Mouse (Mus musculus): Measurements from ENCODE around the gene Csf2rb2. TPM values are rescaled to one million over a fixed set of nuclear protein-coding genes. Genes with fewer than 3 reads are reported as not detected.
"Not testable (repeated sequence)": the region's sequence is repeated elsewhere in the genome, so short reads cannot be mapped to it uniquely, and the experiment has no call there.

The Csf2rb2 gene
- under 1 TPM; 0.66 to 0.72 TPM for total RNA-seq (2021)
- long read RNA-seq, experiment 1: 0 reads
- long read RNA-seq, experiment 2, partial matches to known transcripts: 0 of 1 reads
- long read RNA-seq, experiment 2, other reads (novel, unspliced or antisense): 1 of 1 reads

DNA sequence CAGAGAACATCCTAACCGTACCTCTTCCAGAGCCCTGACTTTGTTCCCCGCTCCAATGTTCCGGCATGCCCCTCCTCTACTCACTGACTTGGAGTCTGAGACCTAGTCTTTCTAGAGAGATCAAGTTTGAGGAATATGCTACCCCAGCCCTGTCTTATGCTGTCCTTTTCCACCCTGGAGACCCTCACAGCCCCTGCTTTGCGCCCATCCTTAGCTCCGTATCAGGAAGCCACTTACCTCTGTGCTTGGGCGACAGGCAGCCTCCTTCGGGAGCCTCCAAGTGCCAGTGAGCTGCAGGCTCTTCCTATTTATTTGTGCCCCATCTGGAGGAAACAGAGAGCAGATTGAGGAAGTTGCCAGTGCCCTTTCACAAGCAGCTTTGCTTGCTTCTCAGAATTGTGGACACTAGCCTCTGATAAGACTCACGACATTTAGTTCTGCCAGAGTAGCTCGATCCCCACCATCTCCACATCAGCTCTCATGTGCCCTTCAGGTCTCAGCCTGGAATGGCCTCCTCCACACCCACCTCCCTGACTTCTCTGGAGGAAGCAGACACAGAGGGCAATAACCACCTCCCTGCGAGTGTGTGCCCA is at the start of gene Csf2rb2:
Gene Csf2rb2, minus strand, starts transcription at position 381 of the 593 bp plus-strand sequence.
- no peak for DNase-seq (ENCODE audit: low spot score in 2 of 2)

DNA sequence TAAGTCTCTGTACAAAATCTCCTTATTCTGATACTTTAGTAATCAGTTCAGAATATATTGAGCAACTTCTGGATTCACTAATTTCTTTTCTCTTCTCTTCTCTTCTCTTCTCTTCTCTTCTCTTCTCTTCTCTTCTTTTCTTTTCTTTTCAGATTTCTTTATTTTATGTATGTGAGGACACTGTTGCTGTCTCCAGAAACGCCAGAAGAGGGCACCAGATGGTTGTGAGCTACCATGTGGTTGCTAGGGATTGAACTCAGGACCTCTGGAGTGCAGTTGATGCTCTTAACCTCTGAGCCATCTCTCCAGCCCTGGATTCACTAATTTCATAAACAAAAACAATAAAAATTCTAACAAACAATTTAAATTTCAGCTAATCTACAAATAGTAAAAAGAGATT is 49.4 kb upstream of the Csf2rb2 start:
- peak; percentile 52 to 69 for DNase-seq (ENCODE audit: low spot score in 2 of 2)

- no peak for DNase-seq (ENCODE audit: low spot score in 2 of 2)
Measured at GRCm38 (mm10) chr15:78351586-78352165, 46.2 kb upstream of the Csf2rb2 start.

DNA sequence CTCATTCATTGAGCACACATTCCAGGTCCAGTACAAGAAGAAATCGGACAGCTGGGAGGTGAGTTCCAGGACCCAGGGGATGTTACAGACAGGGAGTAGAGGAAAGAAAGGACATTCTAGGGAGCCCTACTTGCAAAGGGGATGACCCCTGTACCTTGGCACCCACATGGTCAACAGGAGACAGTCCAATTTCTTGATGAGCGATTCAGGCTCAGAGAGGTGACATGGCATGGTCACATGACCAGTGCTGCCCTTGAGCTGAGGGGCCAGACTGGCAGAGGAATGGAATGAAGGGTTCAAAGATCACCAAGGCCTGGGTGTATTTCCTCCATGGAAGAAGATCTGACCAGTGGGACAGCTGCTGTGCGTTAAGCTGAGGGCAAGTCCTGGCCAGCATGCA is 39.0 kb upstream of the Csf2rb2 start:
- DNase-seq (ENCODE audit: low spot score in 2 of 2): no peak

GRCm38 (mm10) chr15:78343683-78344082 is 38.2 kb upstream of the Csf2rb2 start:
- no peak for DNase-seq (ENCODE audit: low spot score in 2 of 2)

DNA sequence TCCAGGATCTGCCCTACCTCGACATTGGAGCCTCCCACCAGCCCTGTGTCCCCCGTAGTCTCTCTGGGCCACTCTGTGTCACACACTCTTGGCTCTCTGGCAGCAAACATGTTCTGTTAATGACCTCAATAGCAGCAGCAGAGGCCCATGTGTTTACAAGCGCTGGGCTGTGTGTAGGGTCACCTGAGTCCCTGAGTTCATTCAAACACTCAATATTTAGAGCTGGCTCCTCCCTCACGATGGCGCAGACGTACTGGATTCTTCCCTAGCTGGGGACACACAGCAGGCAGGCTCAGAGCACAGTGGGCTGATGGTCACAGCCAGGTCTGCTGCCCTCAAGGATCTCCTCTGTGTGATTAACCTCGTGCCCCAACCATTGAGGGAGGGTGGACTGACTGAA is 35.4 kb upstream of the Csf2rb2 start:
- DNase-seq (ENCODE audit: low spot score in 2 of 2): not testable (repeated sequence)

DNA sequence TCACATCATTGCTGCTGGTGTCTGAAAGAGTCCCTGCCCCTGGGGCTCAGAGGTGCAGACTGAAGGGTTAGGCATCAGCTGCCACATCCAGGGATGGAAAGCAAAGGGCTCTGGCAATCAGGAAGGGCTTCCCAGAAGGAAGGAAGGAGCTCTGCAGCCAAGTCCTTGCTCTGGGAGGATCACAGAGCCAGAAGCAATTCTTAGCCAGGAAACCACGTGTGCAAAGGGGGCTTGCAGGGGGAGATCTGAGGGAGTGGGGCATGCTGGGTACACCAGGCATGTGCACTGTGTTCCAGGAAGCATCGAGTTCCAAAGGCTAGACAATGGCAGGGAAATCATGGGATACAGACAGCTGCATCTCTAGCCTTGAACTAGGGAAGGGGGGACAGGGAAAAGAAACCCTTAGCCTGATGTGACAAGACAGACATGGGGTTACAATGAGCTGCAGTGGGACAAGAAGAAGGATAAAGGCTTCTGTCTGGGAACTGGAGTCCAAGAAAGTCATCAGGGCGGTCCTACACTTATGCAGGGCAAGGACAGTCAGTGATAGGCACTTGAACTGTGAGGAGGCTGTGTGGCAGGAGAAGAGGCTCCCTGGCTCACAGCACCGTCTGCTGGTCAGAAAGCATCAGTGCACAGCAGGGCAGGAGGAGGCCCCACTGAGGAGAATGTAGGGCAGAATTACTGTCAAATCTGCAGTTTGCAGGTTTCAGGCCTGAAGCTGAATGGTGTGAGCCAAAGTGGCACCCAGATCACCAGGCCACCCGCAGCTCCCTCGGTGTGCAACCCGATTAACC is 34.3 kb upstream of the Csf2rb2 start:
- DNase-seq (ENCODE audit: low spot score in 2 of 2): peak; percentile 62 to 66

- DNase-seq (ENCODE audit: low spot score in 2 of 2): no peak
Measured at GRCm38 (mm10) chr15:78334380-78334779, 28.9 kb upstream of the Csf2rb2 start.

DNA sequence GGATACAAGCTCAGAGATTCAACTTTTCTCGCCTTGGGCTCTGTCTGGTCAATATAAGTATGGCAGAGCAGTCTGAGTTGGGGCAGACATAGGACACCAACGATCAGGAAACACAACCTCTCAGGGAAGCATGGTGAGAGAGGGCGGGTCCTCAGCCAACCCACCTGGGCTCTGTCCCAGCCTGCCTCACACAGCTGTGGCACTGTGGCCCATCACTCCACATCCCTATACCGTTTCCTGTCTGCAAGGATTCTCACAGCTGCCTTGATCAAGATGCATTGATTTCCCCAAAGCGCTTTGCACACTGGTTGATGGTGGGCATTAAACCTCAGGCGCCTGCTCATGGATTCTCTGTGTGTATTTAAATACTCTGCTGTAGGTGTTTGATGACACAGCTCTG is 27.5 kb upstream of the Csf2rb2 start:
- DNase-seq (ENCODE audit: low spot score in 2 of 2): no peak

- no peak for DNase-seq (ENCODE audit: low spot score in 2 of 2)
Measured at GRCm38 (mm10) chr15:78331523-78332340, 26.2 kb upstream of the Csf2rb2 start.

- no peak for DNase-seq (ENCODE audit: low spot score in 2 of 2)
Measured at GRCm38 (mm10) chr15:78330706-78331105, 25.2 kb upstream of the Csf2rb2 start.

DNA sequence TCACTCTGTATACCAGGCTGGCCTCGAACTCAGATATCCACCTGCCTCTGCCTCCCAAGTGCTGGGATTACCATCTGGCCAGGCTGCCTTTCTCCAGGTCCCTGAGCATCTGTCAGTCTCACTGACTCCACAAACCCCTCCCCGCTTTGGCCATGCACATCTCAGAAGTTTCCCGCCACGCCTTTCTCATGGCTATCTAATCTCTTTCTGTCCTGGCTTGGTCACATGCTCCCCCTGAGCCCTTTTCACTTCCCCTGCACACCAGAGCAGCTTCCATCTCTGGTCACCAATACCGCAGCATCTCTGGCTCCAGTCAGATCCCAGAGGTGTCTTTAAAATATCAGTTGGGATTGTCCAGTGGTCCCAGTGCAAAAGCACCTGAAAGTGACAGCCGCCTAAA is 24.5 kb upstream of the Csf2rb2 start:
- not testable (repeated sequence) for DNase-seq (ENCODE audit: low spot score in 2 of 2)

DNA sequence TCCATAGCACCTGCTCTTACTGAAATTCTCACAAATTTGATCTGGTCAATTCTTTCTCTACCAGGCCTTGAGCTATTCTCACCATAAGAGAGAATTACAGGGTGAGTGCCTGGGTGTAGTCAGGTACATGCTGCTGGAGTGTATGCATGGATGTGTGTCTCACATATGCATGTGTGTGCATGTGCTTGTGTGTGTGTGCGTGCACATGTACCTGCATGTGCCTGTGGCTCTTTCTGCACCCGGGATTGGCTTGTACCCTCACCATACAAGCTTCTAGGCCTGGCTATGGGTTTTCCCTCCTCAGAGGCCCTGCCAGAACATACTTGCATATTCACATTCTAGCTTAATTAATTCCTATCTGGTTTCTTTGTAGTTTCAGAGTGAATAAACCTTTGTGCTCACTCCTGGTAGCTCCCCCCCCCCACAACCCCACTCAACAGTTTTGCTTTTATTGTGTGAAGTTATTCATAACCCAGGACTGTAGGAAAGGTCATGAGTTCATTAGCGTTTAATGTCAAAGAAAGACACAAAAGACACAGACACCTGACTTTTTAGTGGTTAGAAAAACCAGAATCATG is 23.1 kb upstream of the Csf2rb2 start:
- DNase-seq (ENCODE audit: low spot score in 2 of 2): no peak

DNA sequence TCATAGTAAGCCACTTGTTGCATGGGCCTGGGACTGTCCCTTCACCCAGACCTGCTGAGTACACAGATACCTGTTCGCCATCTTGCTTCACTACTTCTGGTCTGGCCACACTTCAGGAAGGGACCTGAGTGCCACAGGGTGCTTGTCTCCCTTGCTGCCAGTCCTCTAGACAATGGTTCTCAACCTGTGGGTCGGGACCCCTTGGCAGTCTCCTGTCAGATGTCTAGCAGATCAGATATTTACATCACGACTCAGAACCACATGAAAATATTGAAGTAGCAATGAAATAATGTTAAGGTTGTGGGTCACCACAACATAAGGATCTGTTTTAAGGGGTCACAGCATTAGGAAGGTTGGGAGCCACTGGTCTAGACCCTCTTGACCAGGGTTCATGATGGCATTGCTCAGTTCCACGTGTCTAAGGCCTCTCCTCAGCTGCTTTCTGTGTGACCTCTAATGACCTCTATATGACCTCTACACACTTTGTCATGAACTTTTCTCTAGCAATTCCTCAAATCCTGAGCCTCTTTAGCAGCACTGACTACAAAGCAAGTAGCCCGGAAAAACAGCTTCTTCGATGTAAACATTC is 22.3 kb upstream of the Csf2rb2 start:
- not testable (repeated sequence) for DNase-seq (ENCODE audit: low spot score in 2 of 2)

DNA sequence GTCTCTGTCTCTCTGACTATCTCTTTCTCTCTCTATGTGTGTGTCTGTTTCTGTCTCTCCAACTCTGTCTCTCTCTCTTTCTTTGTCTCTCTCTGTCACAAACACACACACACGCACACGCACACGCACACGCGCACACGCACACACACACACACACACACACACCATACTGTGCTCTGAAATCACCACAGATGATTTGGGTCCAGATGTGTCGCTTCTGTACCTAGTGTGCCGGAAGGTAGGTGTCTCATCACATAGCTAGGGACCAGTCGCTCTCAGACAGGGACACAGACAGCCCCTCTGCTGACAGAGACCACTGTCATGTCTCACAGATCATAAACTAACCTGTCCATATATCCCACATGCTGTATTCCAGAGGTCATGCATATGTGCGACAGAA is 21.2 kb upstream of the Csf2rb2 start:
- DNase-seq (ENCODE audit: low spot score in 2 of 2): no peak

DNA sequence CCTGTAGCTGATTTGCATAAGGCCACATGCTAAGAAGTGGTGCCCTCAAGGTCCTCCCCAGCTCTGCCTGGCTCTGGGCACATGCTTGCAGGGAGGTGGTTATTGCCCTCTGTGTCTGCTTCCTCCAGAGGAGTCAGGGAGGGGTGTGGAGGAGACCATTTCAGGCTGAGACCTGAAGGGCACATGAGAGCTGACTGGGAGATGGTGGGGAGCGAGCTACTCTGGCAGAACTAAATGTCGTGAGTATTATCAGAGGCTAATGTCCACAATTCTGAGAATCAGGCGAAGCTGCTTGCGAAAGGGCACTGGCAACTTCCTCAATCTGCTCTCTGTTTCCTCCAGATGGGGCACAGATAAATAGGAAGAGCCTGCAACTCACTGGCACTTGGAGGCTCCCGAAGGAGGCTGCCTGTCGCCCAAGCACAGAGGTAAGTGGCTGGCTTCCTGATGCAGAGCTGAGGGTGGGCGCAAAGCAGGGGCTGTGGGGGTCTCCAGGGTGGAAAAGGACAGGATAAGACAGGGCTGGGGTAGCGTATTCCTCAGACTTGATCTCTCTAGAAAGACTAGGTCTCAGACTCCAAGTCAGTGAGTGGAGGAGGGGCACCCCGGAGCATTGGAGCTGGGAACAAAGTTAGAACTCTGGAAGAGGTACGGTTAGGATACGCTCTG is 20.3 kb upstream of the Csf2rb2 start, which contains the start of gene Csf2rb:
Gene Csf2rb, plus strand, starts transcription at position 82 of the 669 bp plus-strand sequence.
- DNase-seq (ENCODE audit: low spot score in 2 of 2): no peak

GRCm38 (mm10) chr15:78324294-78324693 is 18.8 kb upstream of the Csf2rb2 start:
- no peak for DNase-seq (ENCODE audit: low spot score in 2 of 2)

GRCm38 (mm10) chr15:78323366-78323765 is 17.8 kb upstream of the Csf2rb2 start:
- DNase-seq (ENCODE audit: low spot score in 2 of 2): no peak

DNA sequence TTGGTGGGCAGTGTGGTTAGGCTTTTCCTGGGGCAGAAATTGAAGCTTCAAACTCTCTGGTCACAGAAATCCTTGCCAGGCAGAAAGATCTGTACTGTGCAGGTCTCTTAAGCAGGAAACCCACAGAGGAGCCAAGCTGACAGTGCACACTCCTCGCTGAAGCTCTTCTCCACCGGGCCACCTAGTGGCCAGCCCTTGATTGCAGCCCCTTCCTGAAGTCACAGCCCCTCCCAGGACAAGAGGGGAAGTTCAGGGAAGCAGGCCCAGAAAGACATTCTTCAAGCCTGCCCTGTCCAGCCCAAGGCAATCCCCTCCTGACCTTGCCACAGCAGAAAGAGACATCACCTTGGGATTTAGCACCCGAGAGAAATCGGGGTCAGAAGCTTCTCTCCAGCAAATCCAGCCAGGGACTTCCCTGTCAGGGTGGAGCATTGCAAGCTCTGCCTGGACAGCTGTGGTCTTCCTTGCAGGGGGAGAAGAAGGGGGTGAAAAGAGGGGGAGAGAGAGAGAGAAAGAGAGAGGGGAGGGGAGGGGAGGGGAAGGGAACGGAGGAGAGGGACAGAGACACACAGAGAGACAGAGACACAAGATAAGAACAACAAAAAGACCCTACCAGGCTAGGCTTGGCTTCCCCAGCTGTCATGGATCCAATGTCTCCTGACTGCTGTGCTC is 15.4 kb upstream of the Csf2rb2 start:
- DNase-seq (ENCODE audit: low spot score in 2 of 2): peak; percentile 62 to 71
